In the genomic region with DNA sequence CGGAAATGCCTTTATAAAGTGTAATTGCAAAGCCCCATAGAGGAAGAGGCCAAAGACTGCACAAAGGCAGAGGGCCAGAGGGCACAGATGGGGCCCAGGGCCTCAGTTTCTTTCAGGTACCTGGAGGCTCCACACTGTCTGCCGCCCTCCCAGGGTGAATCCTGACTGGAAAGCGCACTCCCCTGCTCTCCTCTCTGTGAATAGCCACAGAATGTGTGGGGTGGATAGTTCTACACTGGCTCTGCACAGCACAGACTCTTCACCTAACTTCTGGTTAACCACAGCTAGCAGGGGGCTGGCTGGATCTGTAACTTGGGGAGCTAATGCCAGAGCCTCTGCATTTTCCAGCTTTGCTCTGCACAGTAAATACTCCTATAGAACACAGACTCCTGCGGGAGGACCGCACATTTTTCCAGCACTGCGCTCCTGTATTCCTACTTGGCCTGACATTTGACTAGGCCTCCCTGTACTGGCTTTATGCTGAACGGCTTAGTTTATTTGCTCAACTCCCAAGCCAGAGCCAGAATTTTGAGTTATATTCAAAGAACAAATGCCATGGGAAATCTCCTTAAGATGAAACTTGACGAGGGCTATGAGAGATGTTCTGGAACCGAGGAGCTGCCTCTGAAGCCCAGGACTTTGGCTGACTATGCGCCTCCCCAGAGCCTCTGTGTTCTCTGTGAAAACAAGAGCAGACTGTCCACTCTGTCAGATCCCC, we compare ENCODE assay signal across 8 mouse cellular contexts. TPM values are rescaled to one million over a fixed set of nuclear protein-coding genes. Genes with fewer than 3 reads are reported as not detected.
A peak's percentile ranks its signal among the peaks of the same experiment; 100 is the strongest.
DNase-seq lines count a peak whose midpoint lies in the region; ATAC-seq and TF ChIP-seq lines count a peak whose summit lies in the region.

No protein-coding gene starts in this region.

- peak; percentile 82 for ATAC-seq in limb, embryonic 15.5 days (ENCODE audit: insufficient number of reproducible peaks, low FRiP score, low TSS enrichment, low read depth)

- no peaks in the 10 kb centered on the region for H3K9me3 ChIP-seq in limb, embryonic 15.5 days

- 25% methylated on average over 10 of the region's 10 CpGs for WGBS in limb, embryonic 15.5 days

- H3K4me2 ChIP-seq in limb, embryonic 15.5 days: no peak overlapping the region

- H3K27me3 ChIP-seq in testis, adult 2 months (ENCODE audit: control insufficient read depth, insufficient read depth, low read length): no peaks in the 10 kb centered on the region
- no peaks in the 10 kb centered on the region for H3K27me3 ChIP-seq in limb, embryonic 15.5 days

- DNase-seq in testis, postnatal 14 days (ENCODE audit: low spot score): no peak
- peak; percentile 38 to 42 for DNase-seq in heart, adult 9 months (ENCODE audit: low spot score in 2 of 2)
- no peak for DNase-seq in ovary, adult 18-20 months (ENCODE audit: low spot score)
- DNase-seq in natural killer cell, adult 2 months (ENCODE audit: low spot score in 2 of 2): no peak
- no peak for DNase-seq in ovary, postnatal 10 days (ENCODE audit: low spot score)
- no peak for DNase-seq in cerebellum, postnatal 4 days (ENCODE audit: low spot score in 2 of 2)

- no peak for TF ChIP-seq POLR2A in testis, adult 2 months (IDR thresholded peaks at IDR 0.05; ENCODE audit: control insufficient read depth, low read depth, low read length)

- H3K9ac ChIP-seq in limb, embryonic 15.5 days: 0 out of 2 replicates have a peak overlapping the region, but pooled peaks have one; percentile 17

- no peak overlapping the region for H3K4me3 ChIP-seq in testis, adult 2 months (ENCODE audit: control insufficient read depth, low read depth, low read length)
- no peak overlapping the region for H3K4me3 ChIP-seq in limb, embryonic 15.5 days

- 0 out of 2 replicates have a peak overlapping the region, but pooled peaks have one; percentile 46 for H3K27ac ChIP-seq in testis, adult 2 months (ENCODE audit: control insufficient read depth, insufficient read depth, low read depth, low read length)
- peak overlapping the region; percentile 98 for H3K27ac ChIP-seq in limb, embryonic 15.5 days

- H3K36me3 ChIP-seq in testis, adult 2 months (ENCODE audit: control insufficient read depth, insufficient read depth, low read length): no peaks in the 10 kb centered on the region
- no peaks in the 10 kb centered on the region for H3K36me3 ChIP-seq in limb, embryonic 15.5 days

- TF ChIP-seq CTCF in testis, adult 2 months (IDR thresholded peaks at IDR 0.05; ENCODE audit: control insufficient read depth, insufficient read depth, insufficient replicate concordance, low read depth, low read length): no peak

- H3K4me1 ChIP-seq in testis, adult 2 months (ENCODE audit: control insufficient read depth, insufficient read depth, low read length): no peaks in the 10 kb centered on the region
- peaks cover 41% of the 10 kb centered on the region for H3K4me1 ChIP-seq in limb, embryonic 15.5 days

RNA-seq across cellular contexts. Expression of gene Ddc, which starts 18.8 kb away (rescaled TPM):
- 0.18 and 0.19 TPM in 2 replicates for polyA plus RNA-seq in testis, adult 2 months (2012; rRNA removed)
- polyA plus RNA-seq in limb, embryonic 15.5 days (2015; fragmentation: Nextera tagmentation; extraction: Ambion mirVana): 17.6 and 35.9 TPM in 2 replicates

Comparison
In these comparisons a context has a peak if more than half of its experiments do, and no peak if none do; other contexts are left out.
1. DNase-seq: peak in heart, adult 9 months (2 of 2); none in testis, postnatal 14 days (single experiment), ovary, adult 18-20 months (single experiment), natural killer cell, adult 2 months (0 of 2), ovary, postnatal 10 days (single experiment) and cerebellum, postnatal 4 days (0 of 2).
2. RNA of gene Ddc, which starts 18.8 kb away (polyA plus RNA-seq): 17.6 to 35.9 TPM in limb, embryonic 15.5 days; 0.18 to 0.19 TPM in testis, adult 2 months; every median in the first group is over 10 times any median in the second.